In the genomic region with DNA sequence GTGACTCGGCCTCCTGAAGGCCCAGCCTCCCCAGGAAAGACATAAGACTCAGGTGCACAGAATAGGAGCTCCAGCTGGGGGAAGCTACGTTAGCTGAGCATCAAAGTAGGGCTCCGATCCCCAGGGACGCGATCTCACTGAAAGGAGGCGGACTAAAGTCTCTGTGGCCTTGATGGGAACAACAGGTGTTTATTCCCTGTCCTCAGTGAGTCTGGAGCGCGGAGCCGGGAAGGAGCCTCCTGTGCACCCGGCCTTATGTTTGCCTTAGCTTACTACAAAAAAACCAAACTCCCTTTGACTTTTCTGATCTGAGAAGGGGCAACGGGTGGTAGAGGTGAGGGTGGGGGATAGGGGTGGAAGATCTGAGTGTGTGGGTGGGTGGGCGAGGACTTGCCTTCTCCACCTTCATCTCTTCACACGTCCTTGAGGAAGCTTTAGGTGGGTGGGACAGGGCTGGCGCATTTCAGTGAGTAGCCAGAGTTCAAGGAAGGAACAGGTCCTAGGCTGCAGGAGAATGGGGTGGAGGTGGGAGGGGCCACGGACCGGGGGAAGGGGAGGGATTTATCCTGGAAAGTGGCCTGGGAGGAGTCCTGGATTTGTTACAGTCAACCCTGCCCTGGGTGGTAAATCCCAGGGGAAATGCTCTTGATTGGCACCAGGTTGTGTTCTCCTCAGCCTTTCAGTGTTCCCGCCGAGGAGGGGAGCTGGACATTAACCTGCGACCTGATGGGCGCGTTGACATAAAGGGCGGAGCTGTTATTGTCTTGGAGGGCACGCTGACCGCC, we compare ENCODE assay signal across 10 mouse cellular contexts. TPM values are rescaled to one million over a fixed set of nuclear protein-coding genes. Genes with fewer than 3 reads are reported as not detected.
A peak's percentile ranks its signal among the peaks of the same experiment; 100 is the strongest.
DNase-seq lines count a peak whose midpoint lies in the region.
"Had no signal": no experiment of that assay in that cellular context is flagged by ENCODE, and none has a peak within 500 bp of the region (broad histone marks: within the 10 kb centered on the region; RNA-seq: fewer than 3 reads in every experiment).

No protein-coding gene starts in this region.

- DNase-seq in ovary, adult 18-20 months (ENCODE audit: low spot score), result peak; percentile 9
- DNase-seq in ovary, postnatal 10 days (ENCODE audit: low spot score), result no peak
- peak; percentile 14 to 19 for DNase-seq in heart, postnatal 10 days
- DNase-seq in large intestine, adult 2 months (ENCODE audit: low read depth, low spot score), result peak; percentile 57
- DNase-seq in layer of hippocampus, postnatal 14 days (ENCODE audit: low spot score in 2 of 2), result no peak
- DNase-seq in urinary bladder, postnatal 25 days (ENCODE audit: low spot score), result no peak
- DNase-seq in thymus, postnatal 0 days (ENCODE audit: low spot score), result no peak
- no peak for DNase-seq in retina, embryonic 14.5 days (ENCODE audit: low spot score)
- DNase-seq: layer of hippocampus, postnatal 36 days had no signal

- 20% methylated on average over 24 of the region's 24 CpGs for WGBS in large intestine, adult 2 months

- intact Hi-C loops in heart, postnatal 10 days (cut with DNase I), result no loop called here

RNA-seq across cellular contexts. Expression of gene Pbld1, which starts 2.8 kb away (rescaled TPM):
- total RNA-seq in heart, postnatal 10 days (2021), result under 1 TPM; 0.60 to 0.92 TPM
- 2.2 and 2.8 TPM in 2 replicates for polyA plus RNA-seq in large intestine, adult 2 months (2012; rRNA removed)
- under 1 TPM; 0.21 to 0.48 TPM for total RNA-seq in layer of hippocampus, postnatal 14 days (2021)
- 0.44 and 0.55 TPM in 2 replicates for polyA plus RNA-seq in thymus, postnatal 0 days (2015; fragmentation: Nextera tagmentation; extraction: Ambion mirVana)

RNA-seq across cellular contexts. Expression of gene Pbld2, which starts 33.0 kb away (rescaled TPM):
- 1 to 10 TPM; 2.7 to 2.9 TPM for total RNA-seq in heart, postnatal 10 days (2021)
- 26.0 and 43.5 TPM in 2 replicates for polyA plus RNA-seq in large intestine, adult 2 months (2012; rRNA removed)
- 1 to 10 TPM; 1.8 to 3.0 TPM for total RNA-seq in layer of hippocampus, postnatal 14 days (2021)
- polyA plus RNA-seq in thymus, postnatal 0 days (2015; fragmentation: Nextera tagmentation; extraction: Ambion mirVana), result 1.0 TPM in 2 replicates

RNA-seq across cellular contexts. Expression of gene Hnrnph3, which starts 33.1 kb away (rescaled TPM):
- total RNA-seq in heart, postnatal 10 days (2021), result 10 to 100 TPM; 31.1 to 32.6 TPM
- polyA plus RNA-seq in large intestine, adult 2 months (2012; rRNA removed), result 7.3 and 9.8 TPM in 2 replicates
- 10 to 100 TPM; 31.0 to 39.5 TPM for total RNA-seq in layer of hippocampus, postnatal 14 days (2021)
- 51.0 and 53.6 TPM in 2 replicates for polyA plus RNA-seq in thymus, postnatal 0 days (2015; fragmentation: Nextera tagmentation; extraction: Ambion mirVana)

RNA-seq across cellular contexts. Expression of gene Atoh7, which starts 42.3 kb away (rescaled TPM):
- not detected for total RNA-seq in heart, postnatal 10 days (2021)
- not detected in 2 replicates for polyA plus RNA-seq in large intestine, adult 2 months (2012; rRNA removed)
- 1 to 10 TPM; 1.3 to 2.7 TPM for total RNA-seq in layer of hippocampus, postnatal 14 days (2021)
- 0.12 and 0.13 TPM in 2 replicates for polyA plus RNA-seq in thymus, postnatal 0 days (2015; fragmentation: Nextera tagmentation; extraction: Ambion mirVana)
- total RNA-seq: MEL had no signal

Comparison
In these comparisons a context has a peak if more than half of its experiments do, and no peak if none do; other contexts are left out.
1. DNase-seq: peak in ovary, adult 18-20 months (single experiment), heart, postnatal 10 days (2 of 2) and large intestine, adult 2 months (single experiment); none in ovary, postnatal 10 days (single experiment), layer of hippocampus, postnatal 14 days (0 of 2), urinary bladder, postnatal 25 days (single experiment), thymus, postnatal 0 days (single experiment) and retina, embryonic 14.5 days (single experiment).